Mouse (Mus musculus): ENCODE measurements around the gene Amhr2.

Gene Amhr2

DNA sequence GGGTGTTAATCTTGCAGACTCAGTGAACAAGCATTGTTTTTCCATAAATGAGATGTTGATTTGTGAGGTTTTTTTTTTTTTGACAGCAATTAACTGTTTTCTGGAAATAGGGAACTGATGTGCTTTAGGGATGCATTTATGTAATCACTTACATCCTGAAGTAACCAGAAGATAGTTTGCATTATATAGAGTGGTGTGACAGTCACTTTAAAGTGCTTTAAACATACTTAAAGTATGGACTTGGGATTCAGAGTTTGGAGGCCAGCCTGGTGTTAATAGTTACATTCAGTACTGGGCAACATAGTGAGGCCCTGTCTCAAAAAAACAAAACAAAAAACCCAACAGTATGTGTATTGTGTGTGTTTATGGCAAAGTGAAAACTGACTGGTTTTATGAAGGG, 26.6 kb downstream of the Amhr2 start:
- DNase-seq = no peak

DNA sequence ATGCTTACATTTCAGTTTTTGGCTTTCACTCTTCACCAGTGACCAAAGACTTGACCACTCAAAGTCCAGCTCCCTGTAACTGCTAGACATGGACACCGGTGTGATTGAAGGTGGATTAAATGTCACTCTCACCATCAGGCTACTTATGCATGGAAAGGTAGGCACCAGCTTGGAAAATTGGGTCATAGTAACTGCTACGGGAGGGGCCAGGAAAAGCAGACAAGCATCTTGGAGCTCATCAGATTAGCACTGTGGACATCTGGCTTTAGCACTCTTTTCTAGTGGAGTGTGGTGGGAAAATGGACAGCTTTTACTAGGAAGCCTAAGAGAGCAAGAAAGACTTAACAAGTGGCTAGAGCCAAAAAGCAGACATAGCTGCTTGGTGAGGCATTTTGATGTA, 28.1 kb downstream of the Amhr2 start:
- DNase-seq = peak in 1 of 2 experiments; percentile 32

DNA sequence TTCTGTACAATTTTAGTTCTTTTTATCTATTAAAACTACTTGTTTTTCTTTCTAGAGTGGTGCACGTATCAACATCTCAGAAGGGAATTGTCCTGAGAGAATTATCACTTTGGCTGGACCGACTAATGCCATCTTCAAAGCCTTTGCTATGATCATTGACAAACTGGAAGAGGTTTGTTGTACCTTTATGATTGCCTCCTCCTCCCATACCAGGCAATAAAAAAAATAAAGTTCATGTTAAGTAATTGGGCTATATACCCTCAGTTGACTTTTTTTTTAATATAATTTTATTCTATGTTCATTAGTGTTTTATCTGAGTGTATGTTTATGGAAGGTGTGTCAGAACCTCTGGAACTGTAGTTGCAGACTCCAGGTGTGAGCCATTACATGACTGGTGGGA, 29.4 kb downstream of the Amhr2 start:
- DNase-seq = no peak

DNA sequence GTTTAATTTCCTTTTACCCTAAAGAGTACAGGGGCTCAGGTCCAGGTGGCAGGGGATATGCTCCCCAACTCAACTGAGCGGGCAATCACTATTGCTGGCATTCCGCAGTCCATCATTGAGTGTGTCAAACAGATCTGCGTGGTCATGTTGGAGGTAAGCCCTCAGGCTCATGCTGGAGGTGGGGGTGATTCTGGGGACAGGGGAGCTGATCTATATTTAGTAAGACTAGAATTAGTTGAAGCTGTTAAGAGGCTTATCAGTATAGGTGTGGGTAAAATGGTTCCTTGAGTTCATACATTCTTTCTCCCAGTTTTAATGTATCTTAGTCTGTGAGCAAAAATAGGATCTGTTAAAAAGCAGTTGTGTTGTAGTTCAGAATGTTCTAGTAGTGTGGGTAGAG, 38.0 kb downstream of the Amhr2 start:
- no peak for DNase-seq

DNA sequence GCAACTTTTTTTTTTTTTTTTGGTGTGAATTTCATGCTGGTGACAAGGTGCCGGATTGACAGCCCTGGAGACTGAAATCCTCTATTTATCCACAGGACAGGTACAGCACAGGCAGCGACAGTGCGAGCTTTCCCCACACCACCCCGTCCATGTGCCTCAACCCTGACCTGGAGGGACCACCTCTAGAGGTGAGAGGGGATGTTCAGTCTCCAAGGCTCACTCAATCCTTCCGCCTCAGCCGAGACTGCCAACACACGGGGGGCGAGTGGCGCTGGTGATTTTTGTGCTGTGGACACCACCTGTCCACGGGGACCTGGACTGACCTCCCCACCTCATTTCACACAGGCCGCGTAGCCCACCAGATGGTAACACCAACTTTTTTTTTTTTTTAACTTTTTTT, 40.7 kb downstream of the Amhr2 start:
- DNase-seq = no peak

DNA sequence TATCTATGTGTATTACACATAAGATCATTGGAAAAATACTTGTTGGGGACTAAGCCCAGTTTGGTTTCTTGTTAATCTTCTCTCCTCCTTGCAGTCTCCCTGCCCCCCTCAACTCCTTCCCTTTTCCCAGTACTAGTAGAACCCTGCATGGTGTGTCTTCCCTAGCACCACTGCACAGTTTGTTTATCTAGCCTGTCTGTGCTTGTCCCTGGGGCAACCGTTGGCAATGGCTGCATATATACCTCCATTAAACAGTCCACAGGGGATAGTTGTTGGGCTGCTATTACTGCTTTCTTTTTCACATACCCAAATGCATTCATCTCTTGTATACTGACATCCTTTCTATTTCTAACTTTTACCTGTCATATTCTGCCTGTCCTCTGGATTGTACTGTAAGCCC, 42.5 kb downstream of the Amhr2 start:
- no peak for DNase-seq

DNA sequence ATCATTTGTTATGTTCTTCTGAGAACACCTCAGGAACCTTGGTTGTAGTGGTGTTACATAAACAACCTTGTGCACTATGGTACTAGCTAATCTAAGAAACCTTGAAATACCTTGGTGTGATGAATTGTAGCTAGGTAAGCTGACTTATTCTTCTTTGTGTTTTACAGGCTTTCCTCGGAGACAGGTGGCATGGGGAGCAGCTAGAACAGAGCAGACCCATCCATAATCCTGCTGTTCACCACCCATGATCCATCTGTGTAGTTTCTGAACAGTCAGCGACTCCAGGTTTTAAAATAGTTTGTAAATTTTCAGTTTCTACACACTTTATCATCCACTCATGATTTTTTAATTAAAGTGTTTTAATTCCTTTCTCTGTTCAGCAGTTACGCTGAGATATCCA, 53.2 kb downstream of the Amhr2 start:
- no peak for DNase-seq

DNA sequence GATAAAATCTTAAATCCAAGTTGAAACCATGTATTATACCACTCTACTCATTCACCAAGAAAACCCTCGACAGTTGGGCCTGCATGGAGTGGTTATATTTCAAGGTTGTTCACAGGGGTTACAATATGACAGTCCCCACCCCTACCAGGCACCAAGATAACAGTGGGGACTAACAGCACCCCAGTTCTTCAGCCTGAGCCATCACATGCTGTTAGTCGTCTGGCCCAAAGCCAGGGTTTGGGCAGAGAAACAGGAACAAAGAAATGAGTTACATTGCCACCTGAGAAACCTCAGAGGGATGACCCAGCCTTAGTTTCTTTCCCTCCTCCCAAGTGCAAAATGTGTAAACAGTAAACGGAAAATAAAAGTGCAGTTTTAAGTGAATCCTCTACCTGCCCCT, 54.2 kb downstream of the Amhr2 start:
- DNase-seq = no peak

DNA sequence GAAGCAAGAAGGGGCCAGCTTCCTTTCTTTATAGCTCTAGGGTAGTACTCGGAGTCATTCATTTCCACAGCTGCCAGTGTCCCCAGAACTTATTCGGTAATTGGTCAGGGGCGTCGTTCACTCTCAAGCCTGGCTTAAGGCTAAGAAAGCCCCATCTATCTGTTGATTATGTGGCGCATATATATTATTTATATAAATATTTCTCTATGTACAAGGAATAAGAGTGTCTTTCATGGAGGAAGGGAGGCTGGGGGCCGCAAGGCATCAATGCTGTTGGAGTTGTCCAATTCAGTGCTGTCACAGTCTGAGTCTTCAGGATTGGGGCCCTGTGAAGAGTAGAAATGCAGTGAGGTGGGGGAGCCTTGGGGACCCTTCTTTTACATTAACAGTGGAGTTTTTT, 54.7 kb downstream of the Amhr2 start:
- no peak for DNase-seq

DNA sequence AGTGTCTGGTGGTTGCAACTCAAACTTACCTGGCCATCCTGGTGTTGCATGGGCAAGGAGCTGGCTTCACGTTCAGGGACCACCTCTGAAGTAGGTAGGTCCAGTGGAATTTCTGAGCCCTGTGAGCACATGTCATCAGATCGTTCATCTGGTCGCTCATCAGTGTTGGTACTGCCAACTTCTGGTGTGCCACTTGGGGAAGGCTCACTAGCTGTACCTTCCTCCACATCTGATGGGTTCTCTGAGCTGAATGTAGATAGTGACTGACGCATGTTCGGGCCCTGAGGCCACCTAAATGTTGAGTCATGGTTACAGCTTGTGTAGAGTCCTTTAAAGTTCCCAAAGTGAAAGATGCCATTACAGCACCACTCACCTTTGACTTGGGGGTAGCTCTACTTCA, 55.3 kb downstream of the Amhr2 start:
- DNase-seq = no peak

DNA sequence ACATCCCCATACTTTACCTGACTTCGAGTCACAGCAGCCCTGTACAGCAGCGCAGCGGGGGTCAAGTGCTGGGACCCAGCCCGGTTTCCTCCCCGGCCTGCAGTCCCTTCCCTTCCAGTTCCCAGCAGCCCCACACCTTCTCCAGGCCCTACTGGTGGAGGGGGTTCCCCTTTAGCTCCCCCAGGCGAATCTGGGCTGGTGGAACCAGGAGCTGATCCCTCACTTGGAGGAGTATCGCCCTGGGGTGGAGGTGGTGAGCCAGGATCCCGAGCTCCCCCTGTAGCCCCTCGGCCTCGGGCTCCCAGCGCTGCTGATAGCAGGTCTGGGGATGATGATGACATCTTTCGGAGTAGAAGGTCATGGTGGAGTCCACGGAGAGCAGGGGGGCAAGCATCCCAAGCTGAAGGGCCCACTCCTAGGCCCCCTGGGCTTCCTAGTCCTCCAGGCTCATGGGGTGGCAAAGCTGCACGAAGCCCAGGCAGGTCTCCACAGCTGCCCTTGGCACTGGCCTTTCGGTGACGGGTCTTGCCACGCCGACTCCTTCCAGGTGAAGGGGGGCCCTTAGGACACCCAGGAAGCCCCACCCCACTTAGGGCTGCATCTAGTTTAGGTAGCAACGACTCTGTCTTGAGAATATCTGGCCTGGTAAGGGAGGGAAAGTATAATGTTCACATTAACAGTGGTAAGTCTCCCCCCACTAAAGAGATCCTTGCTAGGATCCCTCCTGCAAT, 56.1 kb downstream of the Amhr2 start:
- no peak for DNase-seq

DNA sequence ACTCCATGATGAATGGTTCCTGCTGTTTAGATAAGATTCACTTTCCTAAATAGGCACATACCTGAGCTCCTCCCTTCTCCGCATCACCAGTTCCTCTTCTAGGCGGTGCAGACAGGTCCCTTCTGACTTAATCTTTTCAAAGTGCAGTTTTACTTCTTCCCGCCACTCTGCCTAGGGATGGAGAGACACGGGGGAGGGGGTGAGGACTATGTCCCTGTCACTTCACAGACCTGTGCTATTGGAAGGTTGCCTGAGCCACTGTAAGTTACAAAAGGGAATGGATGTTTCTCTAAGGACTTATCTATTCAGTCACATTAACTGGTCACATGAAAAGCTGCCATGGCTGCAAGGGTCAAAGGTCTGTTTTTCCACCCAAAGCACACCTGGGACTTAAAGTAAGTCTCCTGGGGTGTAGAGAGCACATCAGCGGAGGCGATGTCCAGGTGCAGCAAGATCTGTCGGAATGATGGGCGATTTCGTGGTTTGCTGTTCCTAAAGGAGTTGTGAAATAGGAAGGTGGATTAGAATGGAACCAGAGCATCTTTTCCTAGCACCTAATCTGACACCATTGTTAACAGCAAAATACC, 57.2 kb downstream of the Amhr2 start:
- DNase-seq = no peak

DNA sequence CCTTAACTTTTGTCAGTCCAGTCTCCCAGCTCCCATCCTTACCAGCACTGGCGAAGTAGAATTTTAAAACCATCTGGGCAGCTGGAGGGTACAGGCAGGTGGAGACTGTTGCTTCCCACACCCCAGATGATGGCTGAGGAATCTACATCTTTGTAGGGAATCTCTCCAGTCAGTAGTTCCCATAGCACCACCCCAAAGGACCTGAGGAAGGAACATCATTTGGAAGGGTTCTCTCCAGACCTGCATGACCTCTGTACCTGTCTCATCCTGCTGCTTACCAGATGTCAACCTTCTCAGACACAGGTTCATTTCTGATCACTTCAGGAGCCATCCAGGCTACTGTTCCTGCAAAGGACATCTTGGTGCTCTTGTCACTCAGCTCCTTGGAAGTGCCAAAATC, 58.3 kb downstream of the Amhr2 start, which contains the start of gene Gm10337:
TSS of gene Gm10337 (plus strand) at position 276 of the 400 bp plus-strand sequence.
- DNase-seq = no peak
